Mouse (Mus musculus): ENCODE measurements around the gene Mkrn3. TPM values are rescaled to one million over a fixed set of nuclear protein-coding genes. Genes with fewer than 3 reads are reported as not detected.

The Mkrn3 gene
- polyA plus RNA-seq, 1 experiment from 2014 or later, result 21.2 TPM

DNA sequence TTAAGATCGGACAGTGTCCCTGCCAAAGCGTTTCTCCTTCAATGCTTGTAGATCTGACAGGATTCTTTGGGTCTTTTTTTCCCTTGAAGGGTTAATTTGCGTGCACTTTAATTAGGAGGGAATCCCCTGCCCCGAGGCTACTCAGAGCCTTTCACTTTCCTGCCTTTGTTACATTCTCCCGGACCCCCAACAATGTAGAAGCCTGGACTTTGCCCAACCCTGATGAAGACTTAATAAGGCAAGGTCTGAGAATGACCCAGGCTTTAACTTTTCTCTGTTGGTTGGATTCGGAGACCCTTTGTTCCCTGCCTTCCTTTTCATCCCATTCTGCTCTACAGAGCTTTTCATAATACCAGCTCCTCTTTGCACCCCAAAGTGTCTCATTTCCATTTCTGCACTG is 627 bp upstream of the Mkrn3 start:
- peak overlapping the region; percentile 48 for H3K9ac ChIP-seq (replicated peaks)
- 0 out of 2 replicates have a peak, but pooled peaks cover 6% of the 10 kb centered on the region for H3K9me3 ChIP-seq (replicated peaks)
- H3K27me3 ChIP-seq (replicated peaks), result no peaks in the 10 kb centered on the region
- H3K4me3 ChIP-seq (replicated peaks), result peak overlapping the region; percentile 66
- peak overlapping the region; percentile 49 for H3K4me2 ChIP-seq
- ATAC-seq (ENCODE audit: low FRiP score), result peak; percentile 18; the same call in 1 of the 2 replicates
- H3K4me1 ChIP-seq, result peaks cover 11% of the 10 kb centered on the region
- 43% methylated on average over 6 of the region's 6 CpGs for WGBS
- no peaks in the 10 kb centered on the region for H3K36me3 ChIP-seq
- peak overlapping the region; percentile 88 for H3K27ac ChIP-seq (replicated peaks)

DNA sequence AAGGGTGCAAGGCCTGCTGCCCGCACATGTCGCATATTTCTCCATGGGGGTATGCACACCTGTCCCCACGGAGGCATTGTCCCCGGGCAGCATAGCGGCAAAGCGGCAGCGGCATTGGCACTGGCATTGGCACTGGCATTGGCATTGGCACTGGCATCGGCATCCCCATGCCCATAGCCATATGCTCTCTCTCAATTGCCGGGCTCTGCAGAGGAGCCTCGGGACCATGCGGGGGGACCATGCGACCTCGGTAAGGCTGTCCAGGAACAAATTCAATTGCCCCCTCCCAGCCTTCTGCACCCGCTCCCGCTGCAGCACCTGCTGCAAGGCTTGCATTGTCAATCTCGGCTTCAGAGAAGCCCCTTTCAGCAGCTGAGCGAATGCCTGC is 840 bp downstream of the Mkrn3 start:
- Histone ChIP-seq H3K36me3 (no peaks in the 10 kb centered on the region), H3K9ac (replicated peaks) (peak overlapping the region; percentile 73), H3K4me3 (replicated peaks) (peak overlapping the region; percentile 66), H3K9me3 (replicated peaks) (0 out of 2 replicates have a peak, but pooled peaks cover 6% of the 10 kb centered on the region), H3K27me3 (replicated peaks) (no peaks in the 10 kb centered on the region), H3K27ac (replicated peaks) (peak overlapping the region; percentile 88), H3K4me2 (peak overlapping the region; percentile 62), H3K4me1 (peaks cover 11% of the 10 kb centered on the region)
- peak; percentile 60; the same call in 1 of the 2 replicates for ATAC-seq (ENCODE audit: low FRiP score)
- WGBS, result 57% methylated on average over 17 of the region's 17 CpGs

DNA sequence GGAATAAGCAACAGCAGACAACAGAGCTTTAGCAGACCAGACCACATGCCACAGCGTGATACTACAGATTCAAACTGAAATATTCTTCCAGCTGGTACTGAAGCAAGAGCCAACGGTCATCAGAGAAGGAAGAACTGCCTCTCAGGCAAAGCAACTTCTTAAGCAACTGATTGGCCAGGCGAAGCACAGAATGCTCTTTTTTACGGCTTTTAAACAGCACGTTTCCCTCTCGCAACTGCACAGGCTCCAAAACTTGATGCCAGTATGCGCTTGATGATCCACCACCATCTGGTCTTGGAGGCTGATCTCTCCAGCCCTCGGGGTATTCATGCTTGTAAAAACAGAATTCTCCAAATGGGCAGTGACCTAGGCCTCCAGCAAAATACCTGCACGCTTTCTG is 1.6 kb downstream of the Mkrn3 start:
- 46% methylated on average over 9 of the region's 9 CpGs for WGBS

DNA sequence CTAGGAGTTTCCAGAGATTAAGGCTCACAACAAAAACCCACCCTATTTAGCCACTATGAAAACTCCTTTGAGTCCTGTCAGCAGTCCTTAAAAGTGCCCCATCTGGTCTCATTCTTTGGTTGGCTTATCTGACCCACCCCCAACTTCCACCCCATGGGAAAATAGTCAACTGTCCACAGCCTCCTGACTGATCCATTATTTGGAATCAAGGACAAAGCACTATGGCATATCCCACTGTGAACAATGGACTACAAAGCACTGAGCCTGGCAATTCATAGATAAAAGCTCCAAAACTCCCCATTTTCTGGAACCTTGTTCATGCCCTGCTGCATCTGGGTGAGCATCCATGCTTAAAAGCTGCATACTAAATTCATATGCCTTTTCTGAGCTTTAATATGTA is 3.8 kb downstream of the Mkrn3 start:
- Histone ChIP-seq H3K36me3 (no peaks in the 10 kb centered on the region), H3K4me3 (replicated peaks) (no peak overlapping the region), H3K9me3 (replicated peaks) (0 out of 2 replicates have a peak, but pooled peaks cover 6% of the 10 kb centered on the region), H3K9ac (replicated peaks) (no peak overlapping the region), H3K4me1 (peaks cover 11% of the 10 kb centered on the region), H3K27me3 (replicated peaks) (no peaks in the 10 kb centered on the region), H3K4me2 (peak overlapping the region; percentile 17), H3K27ac (replicated peaks) (no peak overlapping the region)
- no peak for ATAC-seq (ENCODE audit: low FRiP score)

More for the DNA sequence above, 1.6 kb downstream of the Mkrn3 start:
- ATAC-seq (ENCODE audit: low FRiP score), result no peak
- no peaks in the 10 kb centered on the region for H3K27me3 ChIP-seq (replicated peaks)
- H3K4me2 ChIP-seq, result peak overlapping the region; percentile 62
- peak overlapping the region; percentile 66 for H3K4me3 ChIP-seq (replicated peaks)
- 0 out of 2 replicates have a peak, but pooled peaks cover 6% of the 10 kb centered on the region for H3K9me3 ChIP-seq (replicated peaks)
- peak overlapping the region; percentile 73 for H3K9ac ChIP-seq (replicated peaks)
- H3K36me3 ChIP-seq, result no peaks in the 10 kb centered on the region
- H3K4me1 ChIP-seq, result peaks cover 11% of the 10 kb centered on the region
- no peak overlapping the region for H3K27ac ChIP-seq (replicated peaks)

DNA sequence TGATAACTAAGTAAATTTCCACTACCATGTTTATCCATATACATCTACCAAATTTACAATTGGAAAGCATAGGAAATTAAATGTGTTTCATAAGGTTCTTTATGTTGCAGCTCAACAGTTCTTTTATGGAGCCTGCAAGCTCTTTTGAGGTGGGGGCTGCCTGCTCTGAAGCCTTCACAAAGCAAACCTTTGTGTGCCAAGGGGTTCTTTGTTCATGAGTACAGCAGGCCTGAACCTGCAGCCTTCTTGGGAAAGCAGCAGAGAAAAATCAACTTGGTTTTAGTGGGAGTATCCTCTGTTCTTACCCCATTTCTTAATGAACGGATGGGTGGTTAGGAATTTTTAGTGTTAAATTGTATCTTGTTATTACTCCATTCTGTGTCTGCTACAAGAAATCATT is 4.7 kb downstream of the Mkrn3 start:
- Histone ChIP-seq H3K9me3 (replicated peaks) (0 out of 2 replicates have a peak, but pooled peaks cover 6% of the 10 kb centered on the region), H3K4me3 (replicated peaks) (no peak overlapping the region), H3K4me2 (no peak overlapping the region), H3K27me3 (replicated peaks) (no peaks in the 10 kb centered on the region), H3K4me1 (peaks cover 11% of the 10 kb centered on the region), H3K9ac (replicated peaks) (no peak overlapping the region), H3K27ac (replicated peaks) (no peak overlapping the region), H3K36me3 (no peaks in the 10 kb centered on the region)
- WGBS, result 40% methylated on average over 1 of the region's 1 CpGs
- no peak for ATAC-seq (ENCODE audit: low FRiP score)

DNA sequence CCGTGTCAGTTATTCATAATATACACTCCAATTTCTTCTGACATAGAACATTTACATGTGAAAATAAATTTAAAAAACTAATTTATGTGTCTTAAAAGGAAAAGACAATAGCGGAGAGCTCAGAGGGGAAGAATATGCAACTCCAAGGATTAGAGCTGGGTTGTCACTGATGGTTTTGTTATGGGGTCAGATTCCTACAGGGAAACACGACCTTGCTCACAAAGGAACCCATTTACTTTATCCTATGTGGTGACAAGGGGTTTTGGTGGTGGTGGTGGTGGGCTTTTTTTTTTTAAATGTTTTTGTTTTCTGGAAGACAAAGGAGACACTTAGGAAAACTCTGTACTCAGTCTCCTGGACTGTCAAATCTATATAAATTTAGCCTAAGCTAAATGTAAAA is 12.1 kb downstream of the Mkrn3 start:
- Histone ChIP-seq H3K27me3 (replicated peaks) (no peaks in the 10 kb centered on the region), H3K27ac (replicated peaks) (no peak overlapping the region), H3K4me3 (replicated peaks) (no peak overlapping the region), H3K9ac (replicated peaks) (no peak overlapping the region), H3K4me1 (no peaks in the 10 kb centered on the region), H3K4me2 (no peak overlapping the region), H3K9me3 (replicated peaks) (no peaks in the 10 kb centered on the region), H3K36me3 (no peaks in the 10 kb centered on the region)
- ATAC-seq (ENCODE audit: low FRiP score), result no peak
- WGBS, result 39% methylated on average over 3 of the region's 3 CpGs

DNA sequence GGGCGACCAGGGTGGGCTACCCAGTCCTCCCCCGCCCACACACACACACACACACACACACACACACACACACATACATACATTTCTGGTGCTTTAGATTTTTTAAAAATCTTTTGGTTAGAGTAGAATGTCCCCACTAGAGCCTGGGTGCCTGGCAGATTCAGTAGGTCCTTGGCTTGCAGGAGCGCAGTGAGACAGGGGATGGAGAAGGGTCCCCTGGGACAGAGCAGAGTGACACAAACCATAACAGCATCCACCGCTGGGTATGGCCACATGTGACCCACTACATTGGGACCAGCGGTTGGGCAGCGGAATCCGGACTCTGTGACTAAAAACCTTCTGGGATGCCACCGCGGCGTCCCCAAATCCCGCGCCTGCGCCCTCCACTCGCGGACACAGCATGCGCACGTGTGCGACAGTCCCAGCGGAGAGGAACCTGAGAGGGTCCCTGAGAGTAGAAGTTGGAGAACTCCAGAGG is 13.3 kb downstream of the Mkrn3 start:
- peak; percentile 57; the same call in 1 of the 2 replicates for ATAC-seq (ENCODE audit: low FRiP score)
- Histone ChIP-seq H3K27me3 (replicated peaks) (no peaks in the 10 kb centered on the region), H3K9me3 (replicated peaks) (no peaks in the 10 kb centered on the region), H3K4me2 (peak overlapping the region; percentile 54), H3K4me1 (no peaks in the 10 kb centered on the region), H3K9ac (replicated peaks) (no peak overlapping the region), H3K4me3 (replicated peaks) (peak overlapping the region; percentile 33), H3K36me3 (no peaks in the 10 kb centered on the region), H3K27ac (replicated peaks) (no peak overlapping the region)
- 40% methylated on average over 19 of the region's 19 CpGs for WGBS

DNA sequence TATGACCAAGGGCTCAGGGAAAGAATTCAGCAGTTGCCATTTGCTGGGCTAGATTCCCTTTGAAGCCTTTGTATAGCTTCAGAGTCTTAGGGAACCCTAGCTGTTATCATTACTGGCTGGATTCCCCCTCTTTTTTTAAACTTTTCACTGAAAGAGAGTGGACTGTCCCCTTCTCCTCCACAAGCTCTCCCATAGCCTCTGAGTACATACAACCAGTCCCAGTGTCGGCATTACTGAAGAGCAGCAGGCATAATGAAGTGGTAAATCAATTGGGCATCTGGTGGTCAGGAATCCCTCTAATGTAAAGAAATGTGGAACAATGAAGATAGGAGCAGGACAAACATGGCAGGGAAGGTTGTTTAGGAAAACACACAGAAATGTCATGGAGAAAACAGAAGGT is 27.7 kb downstream of the Mkrn3 start:
- H3K9me3 ChIP-seq (replicated peaks), result no peaks in the 10 kb centered on the region
- no peak overlapping the region for H3K4me2 ChIP-seq
- no peaks in the 10 kb centered on the region for H3K27me3 ChIP-seq (replicated peaks)
- H3K36me3 ChIP-seq, result no peaks in the 10 kb centered on the region
- H3K9ac ChIP-seq (replicated peaks), result no peak overlapping the region
- 42% methylated on average over 1 of the region's 1 CpGs for WGBS
- no peak overlapping the region for H3K4me3 ChIP-seq (replicated peaks)
- ATAC-seq (ENCODE audit: low FRiP score), result no peak
- H3K4me1 ChIP-seq, result no peaks in the 10 kb centered on the region
- H3K27ac ChIP-seq (replicated peaks), result no peak overlapping the region

DNA sequence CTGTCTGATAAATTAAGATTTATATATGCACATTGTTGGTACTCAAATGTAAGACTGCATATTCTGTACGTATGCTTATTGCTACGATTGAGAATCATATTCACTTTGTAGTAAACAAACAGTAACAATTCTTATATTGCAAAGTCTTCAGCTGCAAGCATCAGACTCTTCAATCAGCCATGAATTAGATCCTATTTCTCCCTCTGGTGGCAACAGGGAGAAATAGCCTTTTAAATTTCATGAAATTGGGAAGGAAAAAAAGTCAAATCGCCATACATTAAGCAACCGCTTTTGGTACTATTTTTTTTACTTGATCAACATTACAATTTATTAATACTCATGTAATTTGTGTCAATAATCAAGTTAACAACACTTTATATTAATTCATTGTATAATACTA is 31.6 kb downstream of the Mkrn3 start:
- no peak overlapping the region for H3K27ac ChIP-seq (replicated peaks)
- ATAC-seq (ENCODE audit: low FRiP score), result no peak

DNA sequence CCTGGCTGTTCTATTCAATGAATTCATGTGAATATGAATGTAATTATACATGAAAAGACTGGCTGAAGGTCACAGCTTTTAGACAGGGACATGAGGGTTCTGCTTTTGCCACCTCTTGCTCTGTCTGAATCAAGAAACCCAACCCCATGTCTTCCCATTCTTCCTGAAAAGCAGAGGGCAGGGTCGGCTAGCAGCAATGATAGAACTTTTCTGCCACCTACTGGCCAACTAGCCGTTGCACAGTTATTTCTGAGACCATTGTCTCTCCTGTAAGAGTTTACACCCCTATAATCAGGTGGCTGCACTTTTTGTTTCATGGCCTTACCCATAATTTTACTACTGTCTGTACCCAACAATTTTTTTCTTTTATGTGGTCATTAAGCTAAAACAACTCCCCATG is 37.5 kb downstream of the Mkrn3 start:
- 5% methylated on average over 2 of the region's 2 CpGs for WGBS
- Histone ChIP-seq H3K9ac (replicated peaks) (no peak overlapping the region), H3K4me3 (replicated peaks) (no peak overlapping the region), H3K27me3 (replicated peaks) (no peaks in the 10 kb centered on the region), H3K4me2 (no peak overlapping the region), H3K4me1 (peaks cover 16% of the 10 kb centered on the region), H3K36me3 (no peaks in the 10 kb centered on the region), H3K27ac (replicated peaks) (no peak overlapping the region), H3K9me3 (replicated peaks) (no peaks in the 10 kb centered on the region)
- ATAC-seq (ENCODE audit: low FRiP score), result peak; percentile 69

More for the DNA sequence above, 31.6 kb downstream of the Mkrn3 start:
- Histone ChIP-seq H3K9me3 (replicated peaks) (no peaks in the 10 kb centered on the region), H3K9ac (replicated peaks) (no peak overlapping the region), H3K27me3 (replicated peaks) (no peaks in the 10 kb centered on the region), H3K4me1 (no peaks in the 10 kb centered on the region), H3K4me3 (replicated peaks) (no peak overlapping the region), H3K36me3 (no peaks in the 10 kb centered on the region), H3K4me2 (no peak overlapping the region)
- 50% methylated on average over 4 of the region's 4 CpGs for WGBS

DNA sequence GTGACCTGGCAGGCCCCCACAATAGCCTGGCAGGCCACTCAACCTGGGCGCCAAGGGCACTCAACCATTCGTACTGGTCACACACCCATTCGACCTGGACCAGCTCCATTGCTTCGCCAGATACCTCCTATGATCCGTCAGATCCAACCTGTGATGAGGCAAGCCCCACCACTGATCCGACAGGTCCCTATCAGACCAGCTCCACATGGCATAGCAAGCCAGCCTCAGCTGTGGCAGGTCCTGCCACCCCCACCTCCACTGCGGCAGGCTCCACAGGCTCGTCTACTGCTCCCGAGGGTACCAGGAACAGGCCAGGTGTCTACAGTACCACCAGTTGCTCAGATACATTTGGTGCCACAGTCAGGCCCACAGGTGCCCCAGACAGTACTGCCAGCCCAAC is 41.4 kb downstream of the Mkrn3 start:
- H3K4me3 ChIP-seq (replicated peaks), result peak overlapping the region; percentile 55
- 0 out of 2 replicates have a peak overlapping the region, but pooled peaks have one; percentile 25 for H3K27ac ChIP-seq (replicated peaks)
- no peaks in the 10 kb centered on the region for H3K9me3 ChIP-seq (replicated peaks)
- no peaks in the 10 kb centered on the region for H3K36me3 ChIP-seq
- H3K9ac ChIP-seq (replicated peaks), result no peak overlapping the region
- 88% methylated on average over 9 of the region's 9 CpGs for whole genome bisulfite sequencing
- ATAC-seq (ENCODE audit: low FRiP score), result no peak
- H3K27me3 ChIP-seq (replicated peaks), result no peaks in the 10 kb centered on the region
- H3K4me2 ChIP-seq, result peak overlapping the region; percentile 62
- H3K4me1 ChIP-seq, result peaks cover 16% of the 10 kb centered on the region

DNA sequence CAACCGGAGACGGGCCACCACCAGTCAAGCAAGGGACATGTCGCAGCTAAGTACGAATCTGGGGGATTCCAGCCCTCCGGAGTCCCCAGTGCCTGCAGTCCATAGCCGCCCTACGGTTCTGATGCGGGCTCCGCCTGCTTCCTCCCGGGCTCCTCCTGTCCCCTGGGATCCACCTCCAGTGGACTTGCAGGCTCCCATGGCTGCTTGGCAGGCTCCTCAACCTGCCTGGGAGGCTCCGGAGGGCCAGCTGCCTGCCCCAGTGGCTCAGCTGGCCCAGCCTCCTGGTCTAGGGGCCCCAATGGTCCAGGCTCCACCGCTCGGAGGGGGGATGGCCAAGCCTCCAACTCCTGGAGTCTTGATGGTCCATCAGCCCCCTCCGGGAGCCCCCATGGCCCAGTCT is 42.6 kb downstream of the Mkrn3 start:
- peak; percentile 62 for ATAC-seq (ENCODE audit: low FRiP score)
- H3K4me3 ChIP-seq (replicated peaks), result peak overlapping the region; percentile 55
- H3K4me1 ChIP-seq, result peaks cover 16% of the 10 kb centered on the region
- peak overlapping the region; percentile 82 for H3K27ac ChIP-seq (replicated peaks)
- H3K9ac ChIP-seq (replicated peaks), result peak overlapping the region; percentile 76
- H3K36me3 ChIP-seq, result no peaks in the 10 kb centered on the region
- H3K9me3 ChIP-seq (replicated peaks), result no peaks in the 10 kb centered on the region
- 38% methylated on average over 14 of the region's 14 CpGs for WGBS
- H3K27me3 ChIP-seq (replicated peaks), result no peaks in the 10 kb centered on the region
- peak overlapping the region; percentile 62 for H3K4me2 ChIP-seq
